Mouse (Mus musculus) liver, postnatal 0 days (tissue): ENCODE results near the gene Ntm.

ENCODE experiments used
- CTCF ChIP-seq: sonication (generic); IDR thresholded peaks from 2 replicates; pipeline ENCODE4 v1.5.1; 2016; ENCODE audit warnings: antibody characterized with exemption, low read depth
- EP300 ChIP-seq: IDR thresholded peaks from 2 replicates; pipeline ENCODE4 v1.6.1; 2016; ENCODE audit warnings: antibody characterized with exemption, low read depth, mild to moderate bottlenecking

- no peak for TF ChIP-seq CTCF
- TF ChIP-seq EP300 = no peak
Observed at GRCm38 (mm10) chr9:29242497-29243422, 720.2 kb downstream of the Ntm start.
